Mouse (Mus musculus) testis, adult 2 months (tissue): ENCODE measurements around the gene Naip5. TPM values are rescaled to one million over a fixed set of nuclear protein-coding genes. Genes with fewer than 3 reads are reported as not detected.
"Not testable (repeated sequence)": the region's sequence is repeated elsewhere in the genome, so short reads cannot be mapped to it uniquely, and the experiment has no call there.

Experiments
- H3K27ac ChIP-seq: fragments of 200-500 bp; 2 replicates; pipeline ENCODE4 v1.5.1; 2012; ENCODE audit warnings: low read depth, low read length; ENCODE audit not compliant: control insufficient read depth, insufficient read depth
- H3K27me3 ChIP-seq: fragments of 200-500 bp; 2 replicates; pipeline ENCODE4 v1.6.1; 2012; ENCODE audit warnings: mild to moderate bottlenecking, low read length, moderate library complexity; ENCODE audit not compliant: control insufficient read depth, insufficient read depth
- H3K36me3 ChIP-seq: fragments of 200-500 bp; 2 replicates; pipeline ENCODE4 v1.6.1; 2012; ENCODE audit warnings: mild to moderate bottlenecking, low read length; ENCODE audit not compliant: control insufficient read depth, insufficient read depth
- H3K4me1 ChIP-seq: fragments of 200-500 bp; 2 replicates; pipeline ENCODE4 v1.6.1; 2012; ENCODE audit warnings: low read length; ENCODE audit not compliant: control insufficient read depth, insufficient read depth
- H3K4me3 ChIP-seq: fragments of 200-500 bp; 2 replicates; pipeline ENCODE4 v1.5.1; 2012; ENCODE audit warnings: low read depth, mild to moderate bottlenecking, low read length, moderate library complexity, mixed read lengths; ENCODE audit not compliant: control insufficient read depth
- CTCF ChIP-seq: fragments of 200-500 bp; IDR thresholded peaks from 2 replicates; pipeline ENCODE4 v1.5.1; 2012; ENCODE audit warnings: low read depth, mild to moderate bottlenecking, inconsistent platforms, low read length, moderate library complexity; ENCODE audit not compliant: control insufficient read depth, insufficient read depth, insufficient replicate concordance
- POLR2A ChIP-seq: fragments of 200-500 bp; IDR thresholded peaks from 2 replicates; pipeline ENCODE4 v1.6.1; 2012; ENCODE audit warnings: low read depth, mild to moderate bottlenecking, inconsistent platforms, low read length, moderate library complexity; ENCODE audit not compliant: control insufficient read depth
- polyA plus RNA-seq: library from polyadenylated mRNA; depleted of rRNA; stranded (reverse); fragments of >200 nt; gene quantifications from 2 replicates; pipeline ENCODE4 v1.2.3, GENCODE M21; 2012; rRNA removed

Gene Naip5
- polyA plus RNA-seq: 0.26 and 0.28 TPM in 2 replicates

DNA sequence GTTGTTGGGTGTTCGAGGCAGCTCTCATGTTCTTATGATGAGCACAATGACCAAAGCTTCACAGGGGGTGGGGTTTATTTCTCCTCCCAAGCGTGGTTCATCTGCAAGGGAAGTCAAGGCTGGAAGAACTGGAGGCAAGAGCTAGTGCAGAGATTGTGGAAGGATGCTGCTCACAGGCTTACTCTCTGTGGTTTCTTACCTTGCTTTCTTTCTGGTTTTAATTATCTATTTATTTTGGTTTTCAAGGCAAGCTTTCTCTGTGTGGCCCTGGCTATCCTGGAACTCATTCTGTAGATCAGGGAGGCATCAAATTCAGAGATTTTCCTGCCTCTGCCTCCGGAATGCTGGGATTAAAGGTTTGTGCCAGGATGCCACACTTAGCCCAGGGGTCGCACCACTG lies at the start of gene Naip5:
Naip5 (minus strand) TSS at position 101 of the 400 bp plus-strand sequence.
- H3K4me3 ChIP-seq, H3K27me3 ChIP-seq, H3K36me3 ChIP-seq, H3K27ac ChIP-seq, H3K4me1 ChIP-seq: not testable (repeated sequence)

DNA sequence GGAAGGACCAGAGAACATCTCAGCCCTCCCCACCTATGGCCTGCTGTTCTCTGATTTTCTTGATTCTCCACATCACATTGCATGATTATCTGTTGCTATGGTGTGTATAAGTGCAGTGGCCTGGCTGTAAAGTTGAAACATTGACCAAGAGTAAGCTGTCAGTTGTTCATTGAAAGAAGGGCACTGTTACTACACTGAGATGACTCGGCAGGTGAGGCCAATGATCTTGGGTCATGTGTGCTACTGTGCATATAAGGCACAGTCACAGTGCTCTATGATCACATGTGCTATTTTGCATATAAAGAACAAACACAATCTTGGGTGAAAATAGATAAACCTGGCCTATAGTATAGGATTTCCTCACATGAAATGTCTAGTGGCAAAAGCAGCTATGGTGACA lies 38.5 kb upstream of the Naip5 start:
- Histone ChIP-seq H3K4me3 (no peak overlapping the region), H3K27me3 (no peaks in the 10 kb centered on the region), H3K4me1 (no peaks in the 10 kb centered on the region), H3K27ac (no peak overlapping the region), H3K36me3 (no peaks in the 10 kb centered on the region)
- TF ChIP-seq POLR2A: no peak
- no peak for TF ChIP-seq CTCF

DNA sequence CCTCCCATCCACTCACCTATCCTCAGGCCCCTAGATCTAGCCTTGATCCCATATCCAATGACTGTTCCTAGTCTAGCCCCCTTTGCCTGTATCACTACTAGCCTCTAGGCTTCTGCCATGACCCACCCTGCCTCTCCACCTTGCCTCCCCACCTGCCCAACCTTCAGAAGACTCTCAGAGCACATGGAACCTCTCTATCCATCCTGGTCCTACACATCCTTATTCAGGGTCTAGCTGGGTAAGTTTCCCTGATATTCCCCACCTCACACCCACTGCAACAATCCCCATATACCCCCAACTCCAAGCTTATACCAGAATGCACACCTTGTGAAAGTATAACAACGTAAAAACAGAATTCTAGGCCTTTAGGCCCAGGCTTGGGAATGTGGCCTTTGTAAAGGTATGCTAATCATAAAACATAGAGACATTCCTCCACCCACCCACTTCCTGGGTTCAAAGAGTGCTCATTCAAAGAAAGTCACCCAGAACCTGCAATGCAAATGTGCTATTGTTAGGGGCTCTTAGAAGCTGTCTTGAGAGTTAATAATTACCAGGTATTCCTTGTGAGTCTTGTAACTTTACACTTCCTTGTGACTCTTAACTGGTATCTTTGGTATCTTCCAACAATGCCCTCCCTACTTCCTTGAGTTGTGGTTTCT lies 25.5 kb upstream of the Naip5 start:
- not testable (repeated sequence) for H3K4me3 ChIP-seq, H3K36me3 ChIP-seq, H3K27me3 ChIP-seq, H3K4me1 ChIP-seq, H3K27ac ChIP-seq

DNA sequence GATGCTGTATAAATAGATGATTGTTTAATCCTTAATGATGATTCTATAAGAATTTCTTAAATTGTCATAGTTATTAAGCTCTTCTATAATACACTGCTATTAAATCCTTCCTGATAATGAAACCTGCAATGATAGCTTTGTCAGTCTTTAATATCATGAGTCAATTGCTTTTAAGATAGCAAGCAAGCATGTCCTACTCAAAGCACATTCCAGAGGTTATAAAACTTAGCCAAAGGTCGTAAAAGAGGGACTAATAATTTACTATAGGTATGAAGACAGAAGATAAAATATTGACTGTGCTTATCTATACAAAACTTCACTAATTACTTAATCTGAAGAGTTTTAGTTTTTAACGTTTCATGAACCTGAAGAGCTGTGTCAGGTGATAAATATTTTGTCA lies 10.9 kb upstream of the Naip5 start:
- H3K27ac ChIP-seq, H3K4me1 ChIP-seq, H3K4me3 ChIP-seq, H3K27me3 ChIP-seq, H3K36me3 ChIP-seq: not testable (repeated sequence)

DNA sequence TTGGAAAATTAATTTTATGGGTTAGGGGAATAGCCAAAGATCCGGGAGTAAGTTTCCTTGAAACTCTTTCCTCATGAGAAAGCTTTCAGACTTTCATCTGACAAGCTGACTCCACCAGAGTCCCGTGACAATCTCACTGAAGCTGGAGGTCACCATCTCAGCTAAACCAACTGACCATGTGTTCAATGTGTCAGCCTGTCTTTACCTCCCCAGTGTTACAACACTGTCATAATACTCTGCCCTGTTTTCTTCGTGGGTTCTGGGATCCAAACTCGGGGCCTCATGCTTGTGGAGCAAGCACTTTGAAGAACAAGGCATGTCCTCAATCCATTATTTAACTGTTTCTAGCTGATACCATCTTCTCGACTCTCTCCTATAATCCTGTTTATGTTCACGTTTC lies 9.8 kb upstream of the Naip5 start:
- not testable (repeated sequence) for H3K27ac ChIP-seq, H3K27me3 ChIP-seq, H3K36me3 ChIP-seq, H3K4me1 ChIP-seq, H3K4me3 ChIP-seq

DNA sequence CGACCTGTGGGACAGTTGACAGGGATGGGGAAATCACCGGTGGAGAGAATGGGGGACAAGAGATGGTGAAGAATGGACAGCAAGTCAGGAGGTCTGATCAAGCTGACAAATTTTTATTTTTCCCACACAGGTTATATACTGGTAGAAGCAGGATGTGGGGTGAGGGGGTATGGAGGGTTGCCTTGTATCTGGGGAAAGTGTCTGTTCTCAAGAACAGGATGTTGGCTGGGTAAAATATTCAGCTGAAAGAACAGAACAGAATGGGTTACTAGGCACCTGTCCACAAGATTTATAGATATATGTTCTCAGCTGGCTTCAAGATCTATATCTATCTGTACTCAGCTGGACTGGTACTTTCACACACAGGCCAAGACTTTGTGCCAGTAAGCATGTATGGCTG lies 5.8 kb upstream of the Naip5 start:
- not testable (repeated sequence) for H3K27me3 ChIP-seq, H3K27ac ChIP-seq, H3K36me3 ChIP-seq, H3K4me3 ChIP-seq, H3K4me1 ChIP-seq

DNA sequence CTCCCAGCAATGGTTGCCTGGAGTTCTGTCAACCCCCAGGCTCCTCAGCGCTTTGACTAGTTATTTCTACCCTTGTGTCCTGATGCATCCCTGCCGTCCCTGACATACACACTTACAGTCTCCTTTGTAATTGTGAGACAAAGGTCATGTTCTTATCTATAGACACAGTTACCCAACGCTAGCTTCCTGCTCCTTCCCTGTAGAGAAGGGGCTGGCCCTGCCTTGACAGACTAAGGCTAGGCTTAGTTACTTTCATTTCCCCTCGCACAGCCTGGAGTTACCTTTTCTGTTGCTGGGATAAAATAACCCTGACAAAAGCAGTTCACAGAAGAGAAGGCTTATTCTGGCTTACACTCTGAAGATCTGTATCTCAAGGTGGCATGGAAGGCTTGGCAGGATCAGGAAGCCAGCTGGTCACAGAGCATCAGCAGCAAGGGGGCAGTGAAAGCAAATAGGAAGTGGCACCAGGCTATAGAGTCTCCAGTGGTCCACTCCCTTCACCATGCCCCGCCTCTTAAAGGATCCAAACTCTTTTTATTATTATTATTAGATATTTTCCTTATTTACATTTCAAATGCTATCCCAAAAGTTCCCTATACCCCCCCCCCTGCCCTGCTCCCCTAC lies 885 bp upstream of the Naip5 start:
- H3K4me3 ChIP-seq, H3K27ac ChIP-seq, H3K27me3 ChIP-seq, H3K4me1 ChIP-seq, H3K36me3 ChIP-seq: not testable (repeated sequence)

DNA sequence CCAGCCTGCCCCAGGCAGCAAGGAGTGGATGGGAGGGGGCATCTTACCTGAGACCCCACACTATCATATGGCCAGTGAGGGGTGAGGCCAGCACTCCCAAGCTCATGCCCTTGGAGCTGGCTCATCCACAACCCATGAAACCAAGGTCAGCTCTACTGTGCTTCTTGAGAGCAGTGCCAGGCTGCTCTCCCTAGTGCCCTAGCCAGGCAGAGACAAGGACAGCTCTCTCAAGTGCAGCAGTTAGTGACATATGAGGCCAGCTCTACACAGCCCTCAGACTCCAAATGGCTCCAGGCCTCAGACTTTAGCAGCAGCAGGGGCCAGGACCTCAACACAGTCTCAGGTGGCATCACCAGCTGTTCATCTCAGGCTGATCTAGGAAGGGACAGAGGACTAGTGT lies 2.4 kb downstream of the Naip5 start:
- H3K36me3 ChIP-seq: no peaks in the 10 kb centered on the region
- no peak overlapping the region for H3K27ac ChIP-seq
- no peaks in the 10 kb centered on the region for H3K4me1 ChIP-seq
- no peak for TF ChIP-seq CTCF
- TF ChIP-seq POLR2A: no peak
- H3K27me3 ChIP-seq: no peaks in the 10 kb centered on the region
- no peak overlapping the region for H3K4me3 ChIP-seq

DNA sequence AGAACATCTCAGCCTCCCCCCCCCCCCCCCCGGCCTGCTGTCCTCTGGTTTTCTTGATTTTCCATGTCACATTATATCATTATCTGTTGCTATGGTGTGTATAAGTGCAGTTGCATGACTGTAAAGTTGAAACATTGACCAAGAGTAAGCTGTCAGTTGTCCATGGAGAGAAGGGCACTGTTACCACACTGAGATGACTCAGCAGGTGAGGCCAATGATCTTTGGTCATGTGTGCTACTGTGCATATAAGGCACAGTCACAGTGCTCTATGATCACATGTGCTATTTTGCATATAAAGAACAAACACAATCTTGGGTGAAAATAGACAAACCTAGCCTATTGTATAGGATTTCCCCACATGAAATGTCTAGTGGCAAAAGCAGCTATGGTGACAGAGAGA lies 32.4 kb downstream of the Naip5 start:
- not testable (repeated sequence) for H3K4me3 ChIP-seq, H3K36me3 ChIP-seq, H3K27ac ChIP-seq, H3K27me3 ChIP-seq, H3K4me1 ChIP-seq
